Mouse (Mus musculus) stomach, postnatal 0 days (tissue): Measurements from ENCODE around the gene Cox4i2. TPM values are rescaled to one million over a fixed set of nuclear protein-coding genes. Genes with fewer than 3 reads are reported as not detected.
A peak's percentile ranks its signal among the peaks of the same experiment; 100 is the strongest.

Experiments used
- ATAC-seq: fragments of 200-750 bp; cut with Nextera tagmentation; 2 replicates; pipeline ENCODE4 v1.8.0; 2017; ENCODE audit not compliant: low FRiP score, low TSS enrichment
- DNase-seq: peaks from one replicate; pipeline ENCODE4 v3.0.0-alpha.2; 2016; ENCODE audit warnings: low spot score
- H3K27ac ChIP-seq: fragments of 300-500 bp; sonication (generic); replicated peaks from 2 replicates; pipeline ENCODE4 v1.5.1; 2014; ENCODE audit warnings: mild to moderate bottlenecking, control low read depth
- H3K27me3 ChIP-seq: fragments of 300-500 bp; sonication (generic); 2 replicates; pipeline ENCODE4 v1.6.1; 2014; ENCODE audit warnings: low read length; ENCODE audit not compliant: control insufficient read depth, insufficient read depth
- H3K36me3 ChIP-seq: fragments of 300-500 bp; sonication (generic); 2 replicates; pipeline ENCODE4 v1.6.1; 2014; ENCODE audit warnings: low read length, mixed read lengths; ENCODE audit not compliant: control insufficient read depth, insufficient read depth
- H3K4me1 ChIP-seq: fragments of 300-500 bp; sonication (generic); replicated peaks from 2 replicates; pipeline ENCODE4 v1.6.1; 2014; ENCODE audit warnings: antibody characterized with exemption; ENCODE audit not compliant: control insufficient read depth, insufficient read depth
- H3K4me2 ChIP-seq: fragments of 300-500 bp; sonication (generic); replicated peaks from 2 replicates; pipeline ENCODE4 v1.6.1; 2014; ENCODE audit warnings: low read depth, mild to moderate bottlenecking, control low read depth, moderate library complexity
- H3K4me3 ChIP-seq: fragments of 300-500 bp; sonication (generic); 2 replicates; pipeline ENCODE4 v1.5.1; 2014; ENCODE audit warnings: low read depth, low read length, control low read depth
- H3K9ac ChIP-seq: fragments of 300-500 bp; sonication (generic); 2 replicates; pipeline ENCODE4 v1.6.1; 2014; ENCODE audit warnings: mild to moderate bottlenecking, low read length, control low read depth, mixed read lengths
- H3K9me3 ChIP-seq: fragments of 300-500 bp; sonication (generic); 2 replicates; pipeline ENCODE4 v1.6.1; 2016; ENCODE audit warnings: low read length; ENCODE audit not compliant: control insufficient read depth
- CTCF ChIP-seq: IDR thresholded peaks from 2 replicates; pipeline ENCODE4 v1.5.1; 2016; ENCODE audit warnings: antibody characterized with exemption, low read depth, mild to moderate bottlenecking, moderate library complexity
- EP300 ChIP-seq: optimal IDR thresholded peaks from 2 replicates; pipeline ENCODE3; 2016; ENCODE audit warnings: antibody characterized with exemption
- WGBS: fragments of 180-500 bp; shearing (Covaris S2); extraction: QIAGEN DNeasy Blood & Tissue Kit; methylation state at CpG from one replicate; pipeline ENCODE4 v1.1.7; 2014; 5-methylcytosine and 5-hydroxymethylcytosine counted together
- polyA plus RNA-seq: library from polyadenylated mRNA; unstranded; fragments of >200 nt; fragmentation: Nextera tagmentation; extraction: Ambion mirVana; gene quantifications from 2 replicates; pipeline ENCODE4 v1.2.1, GENCODE M21; 2015

The Cox4i2 gene
- polyA plus RNA-seq, 1 experiment from 2014 or later: 10.6 TPM

- H3K9ac ChIP-seq: peak within 1 kb of the TSS; percentile 90
- WGBS: under 1% methylated on average over 28 of the region's 28 CpGs
- DNase-seq (peak; percentile 93), ATAC-seq (peak; percentile 71)
- no peaks in the 10 kb centered on the region for H3K36me3 ChIP-seq
- H3K4me3 ChIP-seq: peak within 1 kb of the TSS; percentile 78
- TF ChIP-seq EP300: no peak
- no peak for TF ChIP-seq CTCF
- H3K4me1 ChIP-seq: 0 out of 2 replicates have a peak, but pooled peaks cover 6% of the 10 kb centered on the region
- H3K4me2 ChIP-seq: peak within 1 kb of the TSS; percentile 86
- peak within 1 kb of the TSS; percentile 95 for H3K27ac ChIP-seq
- H3K9me3 ChIP-seq: no peaks in the 10 kb centered on the region
- no peaks in the 10 kb centered on the region for H3K27me3 ChIP-seq
Measured at GRCm38 (mm10) chr2:152736090-152736601, 17.8 kb upstream of the Cox4i2 start, which contains the start of gene Id1. Gene Id1 (plus strand): TSS chr2:152736251.

- under 1% methylated on average over 22 of the region's 22 CpGs for WGBS
Measured at GRCm38 (mm10) chr2:152736748-152737147, 17.2 kb upstream of the Cox4i2 start.

GRCm38 (mm10) chr2:152737306-152738221 lies 16.4 kb upstream of the Cox4i2 start:
- no peak for TF ChIP-seq EP300
- TF ChIP-seq CTCF: no peak
- Histone ChIP-seq H3K9me3 (no peaks in the 10 kb centered on the region), H3K4me1 (0 out of 2 replicates have a peak, but pooled peaks cover 6% of the 10 kb centered on the region), H3K36me3 (no peaks in the 10 kb centered on the region), H3K27ac (peak overlapping the region; percentile 95), H3K4me2 (peak overlapping the region; percentile 86), H3K27me3 (no peaks in the 10 kb centered on the region), H3K9ac (peak overlapping the region; percentile 90), H3K4me3 (peak overlapping the region; percentile 78)
- 13% methylated on average over 10 of the region's 10 CpGs for WGBS
- ATAC-seq (no peak), DNase-seq (peak; percentile 59)

More at GRCm38 (mm10) chr2:152736748-152737147, 17.2 kb upstream of the Cox4i2 start:
- Histone ChIP-seq H3K9ac (peak overlapping the region; percentile 90), H3K27ac (peak overlapping the region; percentile 95), H3K4me3 (peak overlapping the region; percentile 78), H3K4me1 (0 out of 2 replicates have a peak, but pooled peaks cover 6% of the 10 kb centered on the region), H3K27me3 (no peaks in the 10 kb centered on the region), H3K36me3 (no peaks in the 10 kb centered on the region), H3K4me2 (peak overlapping the region; percentile 86), H3K9me3 (no peaks in the 10 kb centered on the region)
- DNase-seq (peak; percentile 45), ATAC-seq (no peak)
- TF ChIP-seq EP300 (no peak), CTCF (no peak)

- TF ChIP-seq CTCF: no peak
- no peak for TF ChIP-seq EP300
- Histone ChIP-seq H3K27ac (peak overlapping the region; percentile 95), H3K4me3 (peak overlapping the region; percentile 78), H3K9ac (peak overlapping the region; percentile 90), H3K4me2 (peak overlapping the region; percentile 86), H3K9me3 (no peaks in the 10 kb centered on the region), H3K4me1 (0 out of 2 replicates have a peak, but pooled peaks cover 6% of the 10 kb centered on the region), H3K27me3 (no peaks in the 10 kb centered on the region), H3K36me3 (no peaks in the 10 kb centered on the region)
- ATAC-seq (no peak), DNase-seq (no peak)
- 30% methylated on average over 2 of the region's 2 CpGs for WGBS
Measured at GRCm38 (mm10) chr2:152738341-152738740, 15.6 kb upstream of the Cox4i2 start.

GRCm38 (mm10) chr2:152739031-152739841 lies 14.7 kb upstream of the Cox4i2 start:
- Histone ChIP-seq H3K4me2 (peak overlapping the region; percentile 86), H3K36me3 (no peaks in the 10 kb centered on the region), H3K27ac (peak overlapping the region; percentile 95), H3K27me3 (no peaks in the 10 kb centered on the region), H3K4me1 (0 out of 2 replicates have a peak, but pooled peaks cover 6% of the 10 kb centered on the region), H3K4me3 (peak overlapping the region; percentile 78), H3K9me3 (no peaks in the 10 kb centered on the region), H3K9ac (peak overlapping the region; percentile 56; the same call in 1 of the 2 replicates)
- TF ChIP-seq EP300 (peak; percentile 82), CTCF (no peak)
- peak; percentile 94 for DNase-seq
- ATAC-seq: peak; percentile 67
- WGBS: under 1% methylated on average over 34 of the region's 36 CpGs
